Mouse (Mus musculus): ENCODE data around the gene Samd5.

DNA sequence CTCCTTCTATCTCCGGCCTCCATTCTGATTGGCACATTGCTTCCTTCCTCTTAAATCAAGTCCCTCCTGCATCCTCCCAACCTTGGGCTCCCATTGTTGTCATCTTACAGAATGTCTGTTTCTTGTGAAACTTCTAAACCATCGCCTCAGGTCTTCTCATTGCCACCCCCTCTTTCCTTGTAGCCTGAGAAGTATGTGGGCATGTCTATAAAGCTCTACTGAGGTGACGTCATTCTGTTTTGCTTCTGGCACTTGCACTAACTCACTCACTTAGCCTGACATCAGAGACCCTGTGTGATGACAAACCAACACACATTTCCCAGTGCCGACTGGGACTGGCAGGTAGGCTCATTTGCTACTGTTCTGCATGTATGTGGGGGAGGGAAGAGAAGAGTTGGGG is 100.9 kb downstream of the Samd5 start:
- TF ChIP-seq POLR2A (IDR thresholded peaks at IDR 0.05; ENCODE audit: insufficient read depth, low read depth, low read length): no peak
- TF ChIP-seq CTCF (IDR thresholded peaks at IDR 0.05; ENCODE audit: insufficient read depth, low read depth, low read length): no peak

All from olfactory bulb, adult 2 months (tissue).